Mouse (Mus musculus) MEL (cell line): ENCODE results near the gene Lrrc3. TPM values are rescaled to one million over a fixed set of nuclear protein-coding genes. Genes with fewer than 3 reads are reported as not detected.

Experiments used
- DNase-seq: peaks from one replicate; pipeline ENCODE4 v3.0.0; 2011; ENCODE audit warnings: low read depth, low spot score
- H3K27ac ChIP-seq: 2 replicates; pipeline ENCODE4 v1.5.1; 2012; ENCODE audit warnings: low read depth, mild to moderate bottlenecking, control low read depth, low read length, moderate library complexity; ENCODE audit not compliant: control insufficient read depth
- H3K27me3 ChIP-seq, 2 experiments: fragments of 150-350 bp in 1 of 2; sonication (generic) in 1 of 2; 2 replicates each; pipeline ENCODE4 v1.6.1; 2012; ENCODE audit warnings: low read length in 2 of 2, mild to moderate bottlenecking in 2 of 2, improper control_type of control experiment in 1 of 2, moderate library complexity in 1 of 2; ENCODE audit not compliant: insufficient read depth in 2 of 2, control insufficient read depth in 1 of 2
- H3K36me3 ChIP-seq, 2 experiments: 2 replicates each; pipeline ENCODE4 v1.6.1; 2012 to 2014; ENCODE audit warnings: low read length in 2 of 2, improper control_type of control experiment in 1 of 2, inconsistent platforms in 1 of 2, mild to moderate bottlenecking in 1 of 2; ENCODE audit not compliant: insufficient read depth in 2 of 2, control insufficient read depth in 1 of 2
- H3K4me1 ChIP-seq, 2 experiments: fragments of 150-350 bp in 1 of 2; sonication (generic) in 1 of 2; 2 replicates each; pipeline ENCODE4 v1.6.1; 2012; ENCODE audit warnings: low read length in 2 of 2, improper control_type of control experiment in 1 of 2, mild to moderate bottlenecking in 1 of 2; ENCODE audit not compliant: insufficient read depth in 2 of 2, control insufficient read depth in 1 of 2
- H3K4me3 ChIP-seq, 2 experiments: fragments of 150-350 bp in 1 of 2; sonication (generic) in 1 of 2; 2 replicates each; pipeline ENCODE4 v1.5.1; 2012; ENCODE audit warnings: low read depth in 2 of 2, low read length in 2 of 2, mild to moderate bottlenecking in 2 of 2, moderate library complexity in 2 of 2, control low read depth in 1 of 2, improper control_type of control experiment in 1 of 2; ENCODE audit not compliant: control insufficient read depth in 1 of 2, insufficient read depth in 1 of 2
- H3K79me2 ChIP-seq: 2 replicates; pipeline ENCODE4 v1.6.1; 2012; ENCODE audit warnings: mild to moderate bottlenecking, low read length, moderate library complexity; ENCODE audit not compliant: control insufficient read depth, poor library complexity, insufficient read depth
- H3K9ac ChIP-seq: 2 replicates; pipeline ENCODE4 v1.6.1; 2012; ENCODE audit warnings: low read depth, mild to moderate bottlenecking, control low read depth, low read length, moderate library complexity; ENCODE audit not compliant: control insufficient read depth, poor library complexity, severe bottlenecking
- H3K9me3 ChIP-seq: fragments of 150-350 bp; sonication (generic); replicated peaks from 2 replicates; pipeline ENCODE4 v1.6.1; 2012; ENCODE audit warnings: mild to moderate bottlenecking, low read length, improper control_type of control experiment, moderate library complexity; ENCODE audit not compliant: insufficient read depth
- CHD1 ChIP-seq: IDR thresholded peaks from 2 replicates; pipeline ENCODE4 v1.6.1; 2012; ENCODE audit warnings: low read depth, mild to moderate bottlenecking, inconsistent platforms, low read length, improper control_type of control experiment
- CHD2 ChIP-seq: IDR thresholded peaks from 2 replicates; pipeline ENCODE4 v1.6.1; 2011; ENCODE audit warnings: low read length, improper control_type of control experiment
- E2F4 ChIP-seq: IDR thresholded peaks from 2 replicates; pipeline ENCODE4 v1.6.1; 2011; ENCODE audit warnings: low read depth, low read length, improper control_type of control experiment, borderline replicate concordance
- ELF1 ChIP-seq: IDR thresholded peaks from 2 replicates; pipeline ENCODE4 v1.6.1; 2014; ENCODE audit warnings: low read depth, mild to moderate bottlenecking, inconsistent platforms, low read length, improper control_type of control experiment, moderate library complexity
- EP300 ChIP-seq, 2 experiments: IDR thresholded peaks; 2 replicates each; pipeline ENCODE4 v1.6.1; 2011; ENCODE audit warnings: improper control_type of control experiment in 2 of 2, low read length in 2 of 2, low read depth in 1 of 2, mild to moderate bottlenecking in 1 of 2
- GATA1 ChIP-seq: IDR thresholded peaks from 2 replicates; pipeline ENCODE4 v1.6.1; 2011; ENCODE audit warnings: low read depth, low read length, improper control_type of control experiment
- MAX ChIP-seq: IDR thresholded peaks from 2 replicates; pipeline ENCODE4 v1.6.1; 2011; ENCODE audit warnings: low read length, improper control_type of control experiment
- MAZ ChIP-seq: IDR thresholded peaks from 2 replicates; pipeline ENCODE4 v1.6.1; 2012; ENCODE audit warnings: low read depth, mild to moderate bottlenecking, inconsistent platforms, low read length, improper control_type of control experiment
- MEF2A ChIP-seq: IDR thresholded peaks from 2 replicates; pipeline ENCODE4 v1.6.1; 2014; ENCODE audit warnings: low read depth, mild to moderate bottlenecking, inconsistent platforms, low read length, improper control_type of control experiment; ENCODE audit not compliant: poor library complexity, insufficient replicate concordance, severe bottlenecking; ENCODE audit errors: extremely low read depth
- NRF1 ChIP-seq: IDR thresholded peaks from 2 replicates; pipeline ENCODE4 v1.6.1; 2014; ENCODE audit warnings: low read depth, mild to moderate bottlenecking, inconsistent platforms, low read length, improper control_type of control experiment, moderate library complexity; ENCODE audit not compliant: poor library complexity, insufficient read depth, severe bottlenecking
- RAD21 ChIP-seq: IDR thresholded peaks from 2 replicates; pipeline ENCODE4 v1.6.1; 2011; ENCODE audit warnings: mild to moderate bottlenecking, low read depth, low read length, improper control_type of control experiment
- ZNF384 ChIP-seq: IDR thresholded peaks from 2 replicates; pipeline ENCODE4 v1.6.1; 2012; ENCODE audit warnings: low read depth, mild to moderate bottlenecking, inconsistent platforms, low read length, improper control_type of control experiment
- polyA plus RNA-seq, 2 experiments: library from polyadenylated mRNA; stranded (reverse) in 1 of 2; unstranded in 1 of 2; fragments of >175 nt in 1 of 2; fragments of >200 nt in 1 of 2; gene quantifications; 2 replicates each; pipeline versions ENCODE4 v1.2.1 to v1.2.4; 2012; ENCODE audit warnings: low replicate concordance in 2 of 2, low read depth in 1 of 2; ENCODE audit not compliant: insufficient read length in 2 of 2, insufficient read depth in 1 of 2, missing spikeins in 1 of 2
- total RNA-seq: library from RNA; depleted of rRNA; stranded (reverse); fragments of 300-350 nt; gene quantifications from 2 replicates; pipeline ENCODE4 v1.2.3, GENCODE M21; 2012; rRNA removed

Gene Lrrc3
- total and polyA plus RNA-seq, 3 experiments, result 0.15 to 0.74 TPM; not detected in 1

GRCm38 (mm10) chr10:77852559-77852958 lies 49.8 kb downstream of the Lrrc3 start, which contains the start of gene Gm10318:
Gene Gm10318, plus strand, starts transcription at chr10:77852859.
- no peak for DNase-seq
- no peaks in the 10 kb centered on the region for H3K36me3 ChIP-seq
- no peak within 1 kb of the TSS for H3K27ac ChIP-seq
- H3K27me3 ChIP-seq, result peaks cover 0 to 3% of the 10 kb centered on the region in 2 experiments; a peak in 2 of 4 replicates
- TF ChIP-seq RAD21 (no peak), CHD2 (no peak), E2F4 (no peak), MAX (no peak), NRF1 (no peak), CHD1 (no peak), ZNF384 (no peak), EP300 (IDR thresholded peaks at IDR 0.05; ENCODE audit: low read depth in 1 of 2, low read length in 2 of 2) (no peak), MEF2A (no peak), ELF1 (no peak), MAZ (no peak), GATA1 (no peak)
- H3K79me2 ChIP-seq, result no peaks in the 10 kb centered on the region
- H3K9ac ChIP-seq, result no peak within 1 kb of the TSS
- H3K4me1 ChIP-seq, result no peaks in the 10 kb centered on the region
- H3K4me3 ChIP-seq, result no peak within 1 kb of the TSS
- H3K9me3 ChIP-seq, result no peaks in the 10 kb centered on the region

Other genes with a start within 250 kb of the Lrrc3 start
- gene Tspear, start 216.0 kb downstream of the Lrrc3 start, total RNA-seq, result 1.2 and 1.8 TPM in 2 replicates
- 1 to 10 TPM in 1 of 2 experiments, not detected in 1; 3.8 TPM for gene Tspear, start 216.0 kb downstream of the Lrrc3 start, polyA plus RNA-seq
- not detected in 2 replicates for gene Gm19402, start 211.8 kb downstream of the Lrrc3 start, total RNA-seq
- gene Gm19402, start 211.8 kb downstream of the Lrrc3 start, polyA plus RNA-seq, result not detected
- gene Gm9508, start 205.3 kb downstream of the Lrrc3 start, total RNA-seq, result not detected in 2 replicates
- not detected for gene Gm9508, start 205.3 kb downstream of the Lrrc3 start, polyA plus RNA-seq
- not detected in 2 replicates for gene Gm10272, start 195.9 kb downstream of the Lrrc3 start, total RNA-seq
- not detected for gene Gm10272, start 195.9 kb downstream of the Lrrc3 start, polyA plus RNA-seq
- gene Gm10024, start 191.1 kb downstream of the Lrrc3 start, total RNA-seq, result not detected in 2 replicates
- not detected for gene Gm10024, start 191.1 kb downstream of the Lrrc3 start, polyA plus RNA-seq
- gene Gm10142, start 186.7 kb downstream of the Lrrc3 start, total RNA-seq, result not detected in 2 replicates
- not detected for gene Gm10142, start 186.7 kb downstream of the Lrrc3 start, polyA plus RNA-seq
- not detected in 2 replicates for gene Krtap12-1, start 181.9 kb downstream of the Lrrc3 start, total RNA-seq
- not detected for gene Krtap12-1, start 181.9 kb downstream of the Lrrc3 start, polyA plus RNA-seq
- gene Gm10100, start 176.1 kb downstream of the Lrrc3 start, total RNA-seq, result not detected in 2 replicates
- not detected for gene Gm10100, start 176.1 kb downstream of the Lrrc3 start, polyA plus RNA-seq
- not detected in 2 replicates for gene Gm18596, start 159.9 kb downstream of the Lrrc3 start, total RNA-seq
- gene Gm18596, start 159.9 kb downstream of the Lrrc3 start, polyA plus RNA-seq, result not detected
- not detected in 2 replicates for gene Gm9736, start 151.2 kb downstream of the Lrrc3 start, total RNA-seq
- not detected for gene Gm9736, start 151.2 kb downstream of the Lrrc3 start, polyA plus RNA-seq
- gene Gm3233, start 142.9 kb downstream of the Lrrc3 start, total RNA-seq, result not detected in 2 replicates
- not detected for gene Gm3233, start 142.9 kb downstream of the Lrrc3 start, polyA plus RNA-seq
- gene Gm3238, start 131.2 kb downstream of the Lrrc3 start, total RNA-seq, result not detected in 2 replicates
- gene Gm3238, start 131.2 kb downstream of the Lrrc3 start, polyA plus RNA-seq, result not detected
- not detected in 2 replicates for gene Gm7138, start 125.6 kb downstream of the Lrrc3 start, total RNA-seq
- gene Gm7138, start 125.6 kb downstream of the Lrrc3 start, polyA plus RNA-seq, result not detected
- not detected in 2 replicates for gene Gm3250, start 120.0 kb downstream of the Lrrc3 start, total RNA-seq
- gene Gm3250, start 120.0 kb downstream of the Lrrc3 start, polyA plus RNA-seq, result not detected
- gene Gm7137, start 114.3 kb downstream of the Lrrc3 start, total RNA-seq, result not detected in 2 replicates
- not detected for gene Gm7137, start 114.3 kb downstream of the Lrrc3 start, polyA plus RNA-seq
- gene Gm9639, start 107.5 kb downstream of the Lrrc3 start, total RNA-seq, result not detected in 2 replicates
- not detected for gene Gm9639, start 107.5 kb downstream of the Lrrc3 start, polyA plus RNA-seq
- not detected in 2 replicates for gene Gm19668, start 103.4 kb downstream of the Lrrc3 start, total RNA-seq
- gene Gm19668, start 103.4 kb downstream of the Lrrc3 start, polyA plus RNA-seq, result not detected
- gene Gm9507, start 90.7 kb downstream of the Lrrc3 start, total RNA-seq, result not detected in 2 replicates
- gene Gm9507, start 90.7 kb downstream of the Lrrc3 start, polyA plus RNA-seq, result not detected
- not detected in 2 replicates for gene Gm2696, start 87.9 kb downstream of the Lrrc3 start, total RNA-seq
- gene Gm2696, start 87.9 kb downstream of the Lrrc3 start, polyA plus RNA-seq, result not detected
- gene Krtap10-4, start 75.4 kb downstream of the Lrrc3 start, total RNA-seq, result not detected in 2 replicates
- gene Krtap10-4, start 75.4 kb downstream of the Lrrc3 start, polyA plus RNA-seq, result not detected
- gene Krtap10-10, start 66.6 kb downstream of the Lrrc3 start, total RNA-seq, result not detected in 2 replicates
- gene Krtap10-10, start 66.6 kb downstream of the Lrrc3 start, polyA plus RNA-seq, result not detected
- not detected in 2 replicates for gene Gm36176, start 55.7 kb downstream of the Lrrc3 start, total RNA-seq
- not detected for gene Gm36176, start 55.7 kb downstream of the Lrrc3 start, polyA plus RNA-seq
- gene Gm10318, start 49.7 kb downstream of the Lrrc3 start, total RNA-seq, result not detected in 2 replicates
- gene Gm10318, start 49.7 kb downstream of the Lrrc3 start, polyA plus RNA-seq, result not detected
- gene Gm3285, start 40.6 kb downstream of the Lrrc3 start, total RNA-seq, result not detected in 2 replicates
- gene Gm3285, start 40.6 kb downstream of the Lrrc3 start, polyA plus RNA-seq, result not detected
- gene Trpm2, start 68.0 kb upstream of the Lrrc3 start, total RNA-seq, result 5.7 and 7.8 TPM in 2 replicates
- 10 to 100 TPM in 1 of 2 experiments, not detected in 1; 18.5 TPM for gene Trpm2, start 68.0 kb upstream of the Lrrc3 start, polyA plus RNA-seq
- gene 1810043G02Rik, start 76.0 kb upstream of the Lrrc3 start, total RNA-seq, result 9.3 and 10.7 TPM in 2 replicates
- gene 1810043G02Rik, start 76.0 kb upstream of the Lrrc3 start, polyA plus RNA-seq, result 10 to 100 TPM in 1 of 2 experiments, not detected in 1; 15.6 TPM
- 84.8 and 165 TPM in 2 replicates for gene Pfkl, start 107.5 kb upstream of the Lrrc3 start, total RNA-seq
- gene Pfkl, start 107.5 kb upstream of the Lrrc3 start, polyA plus RNA-seq, result 100 to 1,000 TPM in 1 of 2 experiments, not detected in 1; 267 TPM
- gene Dnmt3l, start 139.4 kb upstream of the Lrrc3 start, total RNA-seq, result not detected in 2 replicates
- gene Dnmt3l, start 139.4 kb upstream of the Lrrc3 start, polyA plus RNA-seq, result not detected
- gene Aire, start 141.1 kb upstream of the Lrrc3 start, total RNA-seq, result not detected in 2 replicates
- gene Aire, start 141.1 kb upstream of the Lrrc3 start, polyA plus RNA-seq, result under 1 TPM in 1 of 2 experiments, not detected in 1; 0.17 TPM
- not detected in 2 replicates for gene Icosl, start 166.8 kb upstream of the Lrrc3 start, total RNA-seq
- gene Icosl, start 166.8 kb upstream of the Lrrc3 start, polyA plus RNA-seq, result not detected